Mouse (Mus musculus): Measurements from ENCODE around the gene Tmcc3. TPM values are rescaled to one million over a fixed set of nuclear protein-coding genes. Genes with fewer than 3 reads are reported as not detected.

Tmcc3 gene
- polyA plus RNA-seq, 1 experiment from 2014 or later, result 12.5 TPM

GRCm38 (mm10) chr10:94500210-94500876 lies 188.6 kb downstream of the Tmcc3 start:
- 0 out of 2 replicates have a peak overlapping the region, but pooled peaks have one; percentile 1 for H3K9ac ChIP-seq
- peaks cover 32% of the 10 kb centered on the region for H3K4me1 ChIP-seq (replicated peaks; ENCODE audit: control insufficient read depth, insufficient read depth, low read length)
- H3K27me3 ChIP-seq (ENCODE audit: control insufficient read depth, insufficient read depth, low read length), result no peaks in the 10 kb centered on the region
- 0 out of 2 replicates have a peak overlapping the region, but pooled peaks have one; percentile 4 for H3K27ac ChIP-seq
- H3K9me3 ChIP-seq (ENCODE audit: control insufficient read depth, low read length), result no peaks in the 10 kb centered on the region
- no peaks in the 10 kb centered on the region for H3K36me3 ChIP-seq (replicated peaks; ENCODE audit: control insufficient read depth, insufficient read depth)
- no peak for DNase-seq (ENCODE audit: low spot score)
- no peak overlapping the region for H3K4me3 ChIP-seq (replicated peaks; ENCODE audit: low read length)
- 27% methylated on average over 16 of the region's 16 CpGs for WGBS
- H3K4me2 ChIP-seq (replicated peaks), result no peak overlapping the region
- 0 out of 2 replicates have a peak, but pooled peaks have one; percentile 38 for ATAC-seq (ENCODE audit: low FRiP score)

- Histone ChIP-seq H3K27ac (no peak overlapping the region), H3K27me3 (ENCODE audit: control insufficient read depth, insufficient read depth, low read length) (no peaks in the 10 kb centered on the region), H3K9ac (no peak overlapping the region), H3K9me3 (ENCODE audit: control insufficient read depth, low read length) (no peaks in the 10 kb centered on the region), H3K4me1 (replicated peaks; ENCODE audit: control insufficient read depth, insufficient read depth, low read length) (peaks cover 32% of the 10 kb centered on the region), H3K36me3 (replicated peaks; ENCODE audit: control insufficient read depth, insufficient read depth) (no peaks in the 10 kb centered on the region), H3K4me3 (replicated peaks; ENCODE audit: low read length) (no peak overlapping the region), H3K4me2 (replicated peaks) (no peak overlapping the region)
- 60% methylated on average over 7 of the region's 7 CpGs for WGBS
- no peak for DNase-seq (ENCODE audit: low spot score)
- no peak for ATAC-seq (ENCODE audit: low FRiP score)
These were observed 189.1 kb downstream of the Tmcc3 start for GRCm38 (mm10) chr10:94500877-94501273.

DNA sequence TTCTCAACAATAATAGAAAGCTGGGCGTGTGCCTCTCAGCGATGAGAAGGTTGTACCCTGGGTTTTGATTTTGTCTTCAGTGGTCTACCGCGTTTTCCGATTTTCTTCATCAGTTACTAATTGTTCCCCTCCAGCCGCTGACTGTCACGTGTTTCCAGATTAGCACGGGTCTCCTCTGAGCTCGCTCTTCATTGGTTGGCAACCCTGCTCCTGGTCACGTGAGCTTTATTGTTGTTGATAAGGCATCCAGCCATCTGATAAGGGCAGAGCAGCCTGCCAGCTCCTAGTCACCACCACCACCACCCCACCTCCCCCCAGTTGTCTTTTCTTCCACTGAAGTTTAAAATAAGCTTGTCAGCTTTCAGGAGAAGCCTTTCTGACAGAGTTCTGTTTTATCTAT lies 190.0 kb downstream of the Tmcc3 start:
- H3K9ac ChIP-seq, result no peak overlapping the region
- no peak for ATAC-seq (ENCODE audit: low FRiP score)
- no peak overlapping the region for H3K4me2 ChIP-seq (replicated peaks)
- H3K4me1 ChIP-seq (replicated peaks; ENCODE audit: control insufficient read depth, insufficient read depth, low read length), result peaks cover 26% of the 10 kb centered on the region
- H3K27ac ChIP-seq, result no peak overlapping the region
- no peaks in the 10 kb centered on the region for H3K36me3 ChIP-seq (replicated peaks; ENCODE audit: control insufficient read depth, insufficient read depth)
- DNase-seq (ENCODE audit: low spot score), result no peak
- no peaks in the 10 kb centered on the region for H3K27me3 ChIP-seq (ENCODE audit: control insufficient read depth, insufficient read depth, low read length)
- no peak overlapping the region for H3K4me3 ChIP-seq (replicated peaks; ENCODE audit: low read length)
- 81% methylated on average over 10 of the region's 10 CpGs for WGBS
- H3K9me3 ChIP-seq (ENCODE audit: control insufficient read depth, low read length), result no peaks in the 10 kb centered on the region

GRCm38 (mm10) chr10:94505248-94505772 lies 193.6 kb downstream of the Tmcc3 start:
- no peaks in the 10 kb centered on the region for H3K9me3 ChIP-seq (ENCODE audit: control insufficient read depth, low read length)
- DNase-seq (ENCODE audit: low spot score), result no peak
- H3K9ac ChIP-seq, result no peak overlapping the region
- no peaks in the 10 kb centered on the region for H3K36me3 ChIP-seq (replicated peaks; ENCODE audit: control insufficient read depth, insufficient read depth)
- no peak overlapping the region for H3K27ac ChIP-seq
- 85% methylated on average over 16 of the region's 16 CpGs for WGBS
- H3K4me1 ChIP-seq (replicated peaks; ENCODE audit: control insufficient read depth, insufficient read depth, low read length), result peaks cover 11% of the 10 kb centered on the region
- no peak overlapping the region for H3K4me2 ChIP-seq (replicated peaks)
- ATAC-seq (ENCODE audit: low FRiP score), result no peak
- H3K27me3 ChIP-seq (ENCODE audit: control insufficient read depth, insufficient read depth, low read length), result no peaks in the 10 kb centered on the region
- H3K4me3 ChIP-seq (replicated peaks; ENCODE audit: low read length), result no peak overlapping the region

- DNase-seq (ENCODE audit: low spot score) (no peak), ATAC-seq (ENCODE audit: low FRiP score) (no peak)
- Histone ChIP-seq H3K9me3 (ENCODE audit: control insufficient read depth, low read length) (no peaks in the 10 kb centered on the region), H3K4me1 (replicated peaks; ENCODE audit: control insufficient read depth, insufficient read depth, low read length) (0 out of 2 replicates have a peak, but pooled peaks cover under 1% of the 10 kb centered on the region), H3K36me3 (replicated peaks; ENCODE audit: control insufficient read depth, insufficient read depth) (no peaks in the 10 kb centered on the region), H3K4me3 (replicated peaks; ENCODE audit: low read length) (no peak overlapping the region), H3K27me3 (ENCODE audit: control insufficient read depth, insufficient read depth, low read length) (no peaks in the 10 kb centered on the region), H3K9ac (no peak overlapping the region), H3K27ac (no peak overlapping the region), H3K4me2 (replicated peaks) (no peak overlapping the region)
- WGBS, result 67% methylated on average over 5 of the region's 5 CpGs
These were observed 197.1 kb downstream of the Tmcc3 start for GRCm38 (mm10) chr10:94508863-94509262.

- Histone ChIP-seq H3K9ac (no peak overlapping the region), H3K4me3 (replicated peaks; ENCODE audit: low read length) (no peak overlapping the region), H3K4me2 (replicated peaks) (no peak overlapping the region), H3K27me3 (ENCODE audit: control insufficient read depth, insufficient read depth, low read length) (peaks cover 9% of the 10 kb centered on the region; the same call in 1 of the 2 replicates), H3K27ac (no peak overlapping the region), H3K4me1 (replicated peaks; ENCODE audit: control insufficient read depth, insufficient read depth, low read length) (peaks cover 21% of the 10 kb centered on the region), H3K36me3 (replicated peaks; ENCODE audit: control insufficient read depth, insufficient read depth) (no peaks in the 10 kb centered on the region), H3K9me3 (ENCODE audit: control insufficient read depth, low read length) (no peaks in the 10 kb centered on the region)
- 82% methylated on average over 1 of the region's 1 CpGs for WGBS
- DNase-seq (ENCODE audit: low spot score), result no peak
- ATAC-seq (ENCODE audit: low FRiP score), result no peak
These were observed 201.0 kb downstream of the Tmcc3 start for GRCm38 (mm10) chr10:94512771-94513170.

- peak overlapping the region; percentile 79 for H3K9ac ChIP-seq
- 1% methylated on average over 12 of the region's 12 CpGs for WGBS
- ATAC-seq (ENCODE audit: low FRiP score), result peak; percentile 12; the same call in 1 of the 2 replicates
These were observed 202.3 kb downstream of the Tmcc3 start for GRCm38 (mm10) chr10:94514091-94514505.

GRCm38 (mm10) chr10:94514506-94515178 lies 202.9 kb downstream of the Tmcc3 start:
- peak overlapping the region; percentile 79 for H3K9ac ChIP-seq
- peak overlapping the region; percentile 75 for H3K27ac ChIP-seq
- WGBS, result under 1% methylated on average over 45 of the region's 71 CpGs
- DNase-seq (ENCODE audit: low spot score), result peak; percentile 58
- no peaks in the 10 kb centered on the region for H3K9me3 ChIP-seq (ENCODE audit: control insufficient read depth, low read length)
- H3K36me3 ChIP-seq (replicated peaks; ENCODE audit: control insufficient read depth, insufficient read depth), result no peaks in the 10 kb centered on the region
- H3K4me2 ChIP-seq (replicated peaks), result peak overlapping the region; percentile 94
- ATAC-seq (ENCODE audit: low FRiP score), result peak; percentile 83
- peaks cover 15% of the 10 kb centered on the region for H3K27me3 ChIP-seq (ENCODE audit: control insufficient read depth, insufficient read depth, low read length)
- H3K4me1 ChIP-seq (replicated peaks; ENCODE audit: control insufficient read depth, insufficient read depth, low read length), result peaks cover 21% of the 10 kb centered on the region
- peak overlapping the region; percentile 86 for H3K4me3 ChIP-seq (replicated peaks; ENCODE audit: low read length)

More at GRCm38 (mm10) chr10:94514091-94514505, 202.3 kb downstream of the Tmcc3 start:
- Histone ChIP-seq H3K9me3 (ENCODE audit: control insufficient read depth, low read length) (no peaks in the 10 kb centered on the region), H3K27ac (no peak overlapping the region), H3K4me3 (replicated peaks; ENCODE audit: low read length) (peak overlapping the region; percentile 86), H3K4me1 (replicated peaks; ENCODE audit: control insufficient read depth, insufficient read depth, low read length) (peaks cover 21% of the 10 kb centered on the region), H3K27me3 (ENCODE audit: control insufficient read depth, insufficient read depth, low read length) (peaks cover 15% of the 10 kb centered on the region), H3K4me2 (replicated peaks) (peak overlapping the region; percentile 94), H3K36me3 (replicated peaks; ENCODE audit: control insufficient read depth, insufficient read depth) (no peaks in the 10 kb centered on the region)
- DNase-seq (ENCODE audit: low spot score), result no peak

GRCm38 (mm10) chr10:94515179-94515545 lies 203.4 kb downstream of the Tmcc3 start:
- peaks cover 15% of the 10 kb centered on the region for H3K27me3 ChIP-seq (ENCODE audit: control insufficient read depth, insufficient read depth, low read length)

More at GRCm38 (mm10) chr10:94515179-94515545, 203.4 kb downstream of the Tmcc3 start:
- Histone ChIP-seq H3K36me3 (replicated peaks; ENCODE audit: control insufficient read depth, insufficient read depth) (no peaks in the 10 kb centered on the region), H3K4me1 (replicated peaks; ENCODE audit: control insufficient read depth, insufficient read depth, low read length) (peaks cover 21% of the 10 kb centered on the region), H3K9me3 (ENCODE audit: control insufficient read depth, low read length) (no peaks in the 10 kb centered on the region), H3K4me3 (replicated peaks; ENCODE audit: low read length) (peak overlapping the region; percentile 86), H3K9ac (peak overlapping the region; percentile 79), H3K4me2 (replicated peaks) (peak overlapping the region; percentile 94), H3K27ac (peak overlapping the region; percentile 75)
- under 1% methylated on average over 33 of the region's 34 CpGs for WGBS
- peak; percentile 71 for DNase-seq (ENCODE audit: low spot score)
- peak; percentile 90 for ATAC-seq (ENCODE audit: low FRiP score)
